Mouse (Mus musculus): ENCODE results near the gene Ajuba.

GRCm38 (mm10) chr14:54572790-54573736, 4.3 kb downstream of the Ajuba start:
- TF ChIP-seq POLR2A (IDR thresholded peaks at IDR 0.05; ENCODE audit: control insufficient read depth, low read depth, low read length) (no peak), CTCF (IDR thresholded peaks at IDR 0.05; ENCODE audit: control insufficient read depth, insufficient read depth, insufficient replicate concordance, low read depth, low read length) (no peak)
